Mouse (Mus musculus): ENCODE measurements around the gene Ddx23. TPM values are rescaled to one million over a fixed set of nuclear protein-coding genes. Genes with fewer than 3 reads are reported as not detected.

Gene Ddx23
- polyA plus RNA-seq, 1 experiment: 140 TPM

- Histone ChIP-seq H3K36me3 (ENCODE audit: control insufficient read depth, insufficient read depth) (no peaks in the 10 kb centered on the region), H3K79me2 (ENCODE audit: control insufficient read depth, insufficient read depth) (peaks cover 14% of the 10 kb centered on the region), H3K27me3 (ENCODE audit: control insufficient read depth, insufficient read depth, insufficient read length) (no peaks in the 10 kb centered on the region), H3K4me3 (ENCODE audit: insufficient read depth, poor library complexity, severe bottlenecking) (no peak overlapping the region), H3K79me3 (ENCODE audit: low read depth) (no peaks in the 10 kb centered on the region), H3ac (ENCODE audit: control insufficient read depth, insufficient read length, low read depth) (no peak overlapping the region)
- TF ChIP-seq MYOG (IDR thresholded peaks at IDR 0.05; ENCODE audit: control insufficient read depth, extremely low read depth, insufficient read length) (no peak), MAX (IDR thresholded peaks at IDR 0.05) (no peak), CTCF (IDR thresholded peaks at IDR 0.05; ENCODE audit: control insufficient read depth, insufficient read depth, insufficient read length) (no peak), MYOD1 (IDR thresholded peaks at IDR 0.05; ENCODE audit: control insufficient read depth, insufficient read length, low read depth) (no peak), USF1 (IDR thresholded peaks at IDR 0.05; ENCODE audit: low read depth) (no peak), FOSL1 (IDR thresholded peaks at IDR 0.05; ENCODE audit: insufficient read depth, low read length, poor library complexity, severe bottlenecking) (no peak), CEBPB (IDR thresholded peaks at IDR 0.05; ENCODE audit: low read depth) (no peak)
Measured at GRCm38 (mm10) chr15:98629464-98629863, 33.2 kb downstream of the Ddx23 start.

GRCm38 (mm10) chr15:98628589-98629254, 34.0 kb downstream of the Ddx23 start:
- Histone ChIP-seq H3K79me2 (ENCODE audit: control insufficient read depth, insufficient read depth) (peaks cover 14% of the 10 kb centered on the region), H3ac (ENCODE audit: control insufficient read depth, insufficient read length, low read depth) (no peak overlapping the region), H3K36me3 (ENCODE audit: control insufficient read depth, insufficient read depth) (no peaks in the 10 kb centered on the region), H3K79me3 (ENCODE audit: low read depth) (no peaks in the 10 kb centered on the region), H3K27me3 (ENCODE audit: control insufficient read depth, insufficient read depth, insufficient read length) (no peaks in the 10 kb centered on the region), H3K4me3 (ENCODE audit: insufficient read depth, poor library complexity, severe bottlenecking) (no peak overlapping the region)
- TF ChIP-seq CTCF (IDR thresholded peaks at IDR 0.05; ENCODE audit: control insufficient read depth, insufficient read depth, insufficient read length) (no peak), MYOG (IDR thresholded peaks at IDR 0.05; ENCODE audit: control insufficient read depth, extremely low read depth, insufficient read length) (no peak), MAX (IDR thresholded peaks at IDR 0.05) (no peak), CEBPB (IDR thresholded peaks at IDR 0.05; ENCODE audit: low read depth) (no peak), FOSL1 (IDR thresholded peaks at IDR 0.05; ENCODE audit: insufficient read depth, low read length, poor library complexity, severe bottlenecking) (no peak), MYOD1 (IDR thresholded peaks at IDR 0.05; ENCODE audit: control insufficient read depth, insufficient read length, low read depth) (no peak), USF1 (IDR thresholded peaks at IDR 0.05; ENCODE audit: low read depth) (no peak)

GRCm38 (mm10) chr15:98626487-98627212, 36.0 kb downstream of the Ddx23 start:
- no peaks in the 10 kb centered on the region for H3K36me3 ChIP-seq (ENCODE audit: control insufficient read depth, insufficient read depth)
- H3K79me2 ChIP-seq (ENCODE audit: control insufficient read depth, insufficient read depth): no peaks in the 10 kb centered on the region
- H3ac ChIP-seq (ENCODE audit: control insufficient read depth, insufficient read length, low read depth): no peak overlapping the region
- no peak overlapping the region for H3K4me3 ChIP-seq (ENCODE audit: insufficient read depth, poor library complexity, severe bottlenecking)
- H3K79me3 ChIP-seq (ENCODE audit: low read depth): no peaks in the 10 kb centered on the region
- H3K27me3 ChIP-seq (ENCODE audit: control insufficient read depth, insufficient read depth, insufficient read length): no peaks in the 10 kb centered on the region
- TF ChIP-seq CEBPB (IDR thresholded peaks at IDR 0.05; ENCODE audit: low read depth) (no peak), USF1 (IDR thresholded peaks at IDR 0.05; ENCODE audit: low read depth) (no peak), FOSL1 (IDR thresholded peaks at IDR 0.05; ENCODE audit: insufficient read depth, low read length, poor library complexity, severe bottlenecking) (no peak), MYOG (IDR thresholded peaks at IDR 0.05; ENCODE audit: control insufficient read depth, extremely low read depth, insufficient read length) (no peak), CTCF (IDR thresholded peaks at IDR 0.05; ENCODE audit: control insufficient read depth, insufficient read depth, insufficient read length) (no peak), MAX (IDR thresholded peaks at IDR 0.05) (no peak)

- Histone ChIP-seq H3ac (ENCODE audit: control insufficient read depth, insufficient read length, low read depth) (no peak overlapping the region), H3K27me3 (ENCODE audit: control insufficient read depth, insufficient read depth, insufficient read length) (no peaks in the 10 kb centered on the region), H3K79me3 (ENCODE audit: low read depth) (no peaks in the 10 kb centered on the region), H3K36me3 (ENCODE audit: control insufficient read depth, insufficient read depth) (no peaks in the 10 kb centered on the region), H3K79me2 (ENCODE audit: control insufficient read depth, insufficient read depth) (no peaks in the 10 kb centered on the region), H3K4me3 (ENCODE audit: insufficient read depth, poor library complexity, severe bottlenecking) (no peak overlapping the region)
- TF ChIP-seq CEBPB (IDR thresholded peaks at IDR 0.05; ENCODE audit: low read depth) (no peak), FOSL1 (IDR thresholded peaks at IDR 0.05; ENCODE audit: insufficient read depth, low read length, poor library complexity, severe bottlenecking) (peak; percentile 50)
Measured at GRCm38 (mm10) chr15:98626078-98626477, 36.6 kb downstream of the Ddx23 start.

GRCm38 (mm10) chr15:98623361-98623821, 39.3 kb downstream of the Ddx23 start:
- no peaks in the 10 kb centered on the region for H3K79me2 ChIP-seq (ENCODE audit: control insufficient read depth, insufficient read depth)
- H3K36me3 ChIP-seq (ENCODE audit: control insufficient read depth, insufficient read depth): no peaks in the 10 kb centered on the region
- H3ac ChIP-seq (ENCODE audit: control insufficient read depth, insufficient read length, low read depth): no peak overlapping the region
- H3K27me3 ChIP-seq (ENCODE audit: control insufficient read depth, insufficient read depth, insufficient read length): no peaks in the 10 kb centered on the region
- TF ChIP-seq CTCF (IDR thresholded peaks at IDR 0.05; ENCODE audit: control insufficient read depth, insufficient read depth, insufficient read length): no peak
- no peak for TF ChIP-seq CEBPB (IDR thresholded peaks at IDR 0.05; ENCODE audit: low read depth)
- no peak for TF ChIP-seq MAX (IDR thresholded peaks at IDR 0.05)
- no peak for TF ChIP-seq USF1 (IDR thresholded peaks at IDR 0.05; ENCODE audit: low read depth)
- TF ChIP-seq MYOD1 (IDR thresholded peaks at IDR 0.05; ENCODE audit: control insufficient read depth, insufficient read length, low read depth): no peak
- no peak for TF ChIP-seq FOSL1 (IDR thresholded peaks at IDR 0.05; ENCODE audit: insufficient read depth, low read length, poor library complexity, severe bottlenecking)
- no peak for TF ChIP-seq MYOG (IDR thresholded peaks at IDR 0.05; ENCODE audit: control insufficient read depth, extremely low read depth, insufficient read length)
- no peaks in the 10 kb centered on the region for H3K79me3 ChIP-seq (ENCODE audit: low read depth)
- no peak overlapping the region for H3K4me3 ChIP-seq (ENCODE audit: insufficient read depth, poor library complexity, severe bottlenecking)
